Mouse (Mus musculus) kidney, postnatal 4 days (tissue): ENCODE data around the gene Vmn1r131.
"Not testable (repeated sequence)": the region's sequence is repeated elsewhere in the genome, so short reads cannot be mapped to it uniquely, and the experiment has no call there.

Experiments used
- DNase-seq, 2 experiments: peaks; one replicate each; pipeline ENCODE4 v3.0.0; 2021; ENCODE audit warnings: mixed read lengths in 2 of 2

Vmn1r131 gene

GRCm38 (mm10) chr7:21545990-21546389 is at the start of gene Vmn1r131:
Gene Vmn1r131 (minus strand): TSS chr7:21546090.
- not testable (repeated sequence) for DNase-seq

- not testable (repeated sequence) for DNase-seq
Observed at GRCm38 (mm10) chr7:21511480-21511879, 34.4 kb downstream of the Vmn1r131 start, which contains the start of gene Vmn1r130. Gene Vmn1r130 (plus strand): TSS chr7:21511780.
